Mouse (Mus musculus) hindbrain, embryonic 14.5 days (tissue): ENCODE data around the gene Ccl25. TPM values are rescaled to one million over a fixed set of nuclear protein-coding genes. Genes with fewer than 3 reads are reported as not detected.
"Not testable (repeated sequence)": the region's sequence is repeated elsewhere in the genome, so short reads cannot be mapped to it uniquely, and the experiment has no call there.

Source experiments
- ATAC-seq: fragments of 200-750 bp; cut with Nextera tagmentation; 2 replicates; pipeline ENCODE4 v1.8.0; 2017; ENCODE audit warnings: moderate number of reproducible peaks, mild to moderate bottlenecking, moderate TSS enrichment, moderate library complexity; ENCODE audit not compliant: low FRiP score
- DNase-seq: peaks from one replicate; pipeline ENCODE4 v3.0.0-alpha.2; 2015; ENCODE audit warnings: low spot score
- H3K27ac ChIP-seq: fragments of 300-500 bp; sonication (generic); 2 replicates; pipeline ENCODE4 v1.5.1; 2014; ENCODE audit warnings: mild to moderate bottlenecking, moderate library complexity
- H3K27me3 ChIP-seq: fragments of 300-500 bp; sonication (generic); 2 replicates; pipeline ENCODE4 v1.6.1; 2014; ENCODE audit warnings: mild to moderate bottlenecking, low read length, mixed read lengths; ENCODE audit not compliant: control insufficient read depth, insufficient read depth
- H3K36me3 ChIP-seq: fragments of 300-500 bp; sonication (generic); replicated peaks from 2 replicates; pipeline ENCODE4 v1.6.1; 2014; ENCODE audit not compliant: control insufficient read depth, insufficient read depth
- H3K4me1 ChIP-seq: fragments of 300-500 bp; sonication (generic); replicated peaks from 2 replicates; pipeline ENCODE4 v1.6.1; 2014; ENCODE audit warnings: antibody characterized with exemption, low read length, mixed read lengths; ENCODE audit not compliant: control insufficient read depth, insufficient read depth
- H3K4me2 ChIP-seq: fragments of 300-500 bp; sonication (generic); replicated peaks from 2 replicates; pipeline ENCODE4 v1.6.1; 2014; ENCODE audit warnings: mild to moderate bottlenecking, moderate library complexity
- H3K4me3 ChIP-seq: fragments of 300-500 bp; sonication (generic); replicated peaks from 2 replicates; pipeline ENCODE4 v1.5.1; 2014; ENCODE audit warnings: mild to moderate bottlenecking, low read length
- H3K9ac ChIP-seq: fragments of 300-500 bp; sonication (generic); 2 replicates; pipeline ENCODE4 v1.6.1; 2014
- H3K9me3 ChIP-seq: fragments of 300-500 bp; sonication (generic); 2 replicates; pipeline ENCODE4 v1.6.1; 2016; ENCODE audit warnings: low read length; ENCODE audit not compliant: control insufficient read depth
- WGBS: fragments of 180-500 bp; shearing (Covaris S2); extraction: QIAGEN DNeasy Blood & Tissue Kit; methylation state at CpG from one replicate; pipeline ENCODE4 v1.1.7; 2014; 5-methylcytosine and 5-hydroxymethylcytosine counted together
- polyA plus RNA-seq: library from polyadenylated mRNA; unstranded; fragments of >200 nt; fragmentation: Nextera tagmentation; extraction: Ambion mirVana; gene quantifications from 2 replicates; pipeline ENCODE4 v1.2.1, GENCODE M21; 2014

Gene Ccl25
- polyA plus RNA-seq, 1 experiment from 2014 or later: 16.8 TPM

- ATAC-seq, H3K4me1 ChIP-seq, H3K36me3 ChIP-seq, H3K4me3 ChIP-seq, H3K27me3 ChIP-seq, H3K9me3 ChIP-seq, H3K4me2 ChIP-seq, H3K27ac ChIP-seq, H3K9ac ChIP-seq, DNase-seq: not testable (repeated sequence)
- WGBS: 95% methylated on average over 6 of the region's 6 CpGs
These were observed 27.6 kb downstream of the Ccl25 start for GRCm38 (mm10) chr8:4352562-4352961.

DNA sequence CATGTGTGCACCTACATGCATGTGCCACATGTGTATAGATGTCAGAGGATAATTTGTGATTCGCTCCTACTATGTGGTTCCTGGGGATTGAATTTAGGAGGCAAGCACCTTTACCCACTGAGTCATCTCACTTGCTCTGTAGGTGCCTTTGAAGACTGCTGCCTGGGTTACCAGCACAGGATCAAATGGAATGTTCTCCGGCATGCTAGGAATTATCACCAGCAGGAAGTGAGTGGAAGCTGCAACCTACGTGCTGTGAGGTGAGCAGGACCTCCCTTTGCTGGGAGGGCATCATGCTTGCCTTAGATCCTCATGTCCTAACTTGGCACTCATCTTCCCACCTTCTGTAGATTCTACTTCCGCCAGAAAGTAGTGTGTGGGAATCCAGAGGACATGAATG, 28.7 kb downstream of the Ccl25 start:
- ATAC-seq: no peak

GRCm38 (mm10) chr8:4354516-4354915, 29.5 kb downstream of the Ccl25 start:
- Histone ChIP-seq H3K9me3 (no peaks in the 10 kb centered on the region), H3K27ac (no peak overlapping the region), H3K9ac (no peak overlapping the region), H3K4me2 (no peak overlapping the region), H3K4me3 (no peak overlapping the region), H3K36me3 (no peaks in the 10 kb centered on the region), H3K4me1 (no peaks in the 10 kb centered on the region), H3K27me3 (no peaks in the 10 kb centered on the region)
- 86% methylated on average over 1 of the region's 1 CpGs for WGBS
- no peak for ATAC-seq
- no peak for DNase-seq

More for the DNA sequence above, 28.7 kb downstream of the Ccl25 start:
- Histone ChIP-seq H3K9ac (no peak overlapping the region), H3K4me1 (no peaks in the 10 kb centered on the region), H3K4me2 (no peak overlapping the region), H3K4me3 (no peak overlapping the region), H3K9me3 (no peaks in the 10 kb centered on the region), H3K27ac (no peak overlapping the region), H3K27me3 (no peaks in the 10 kb centered on the region), H3K36me3 (no peaks in the 10 kb centered on the region)
- no peak for DNase-seq
- 85% methylated on average over 4 of the region's 4 CpGs for WGBS

DNA sequence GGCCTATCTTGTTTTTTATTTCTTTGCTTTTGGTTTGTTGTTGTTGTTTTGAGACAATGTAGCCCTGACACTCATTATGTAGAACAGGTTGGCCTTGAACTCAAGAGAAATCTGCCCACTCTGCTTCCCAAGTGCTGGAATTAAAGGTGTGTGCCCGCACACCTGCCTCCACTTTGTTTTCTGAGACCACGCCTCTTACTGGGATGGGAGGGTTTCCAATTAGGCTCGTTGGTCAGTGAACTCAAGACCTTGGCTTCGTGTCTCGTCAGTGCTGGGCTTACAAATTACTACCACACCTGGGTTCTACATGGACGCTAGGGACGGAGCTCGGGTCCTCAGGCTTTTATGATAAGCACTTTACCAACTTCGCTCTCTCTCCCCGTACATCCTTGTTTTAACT, 30.4 kb downstream of the Ccl25 start:
- H3K27me3 ChIP-seq: no peaks in the 10 kb centered on the region
- H3K4me3 ChIP-seq: no peak overlapping the region
- DNase-seq (no peak), ATAC-seq (no peak)
- no peak overlapping the region for H3K4me2 ChIP-seq
- no peak overlapping the region for H3K9ac ChIP-seq
- H3K4me1 ChIP-seq: no peaks in the 10 kb centered on the region
- no peak overlapping the region for H3K27ac ChIP-seq
- H3K9me3 ChIP-seq: no peaks in the 10 kb centered on the region
- H3K36me3 ChIP-seq: no peaks in the 10 kb centered on the region
- 93% methylated on average over 10 of the region's 10 CpGs for WGBS

- Histone ChIP-seq H3K36me3 (no peaks in the 10 kb centered on the region), H3K4me3 (no peak overlapping the region), H3K27me3 (no peaks in the 10 kb centered on the region), H3K4me2 (no peak overlapping the region), H3K4me1 (no peaks in the 10 kb centered on the region), H3K9ac (no peak overlapping the region), H3K27ac (no peak overlapping the region), H3K9me3 (no peaks in the 10 kb centered on the region)
- WGBS: 81% methylated on average over 3 of the region's 3 CpGs
- DNase-seq: no peak
- ATAC-seq: no peak
These were observed 34.4 kb downstream of the Ccl25 start for GRCm38 (mm10) chr8:4359362-4359761.

DNA sequence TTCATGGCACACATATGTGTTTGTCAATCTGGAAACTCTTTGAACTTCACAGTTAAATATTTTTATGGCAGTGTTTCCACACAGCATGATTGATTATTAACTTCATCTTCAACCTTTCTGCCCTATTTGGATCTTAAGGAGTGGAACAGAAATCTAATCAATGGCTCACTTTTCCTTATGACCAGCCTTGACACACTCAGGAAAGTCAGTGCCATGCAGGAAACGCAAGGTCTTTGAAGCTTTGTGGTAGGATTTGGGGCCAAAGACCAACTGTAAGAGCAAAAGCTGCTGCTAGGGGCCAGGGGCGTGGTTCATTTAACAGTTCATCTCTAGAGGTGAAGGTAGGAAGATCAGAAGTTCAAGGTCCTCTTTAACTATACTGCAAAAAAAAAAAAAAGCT, 35.9 kb downstream of the Ccl25 start:
- H3K9ac ChIP-seq: no peak overlapping the region
- no peaks in the 10 kb centered on the region for H3K27me3 ChIP-seq
- no peaks in the 10 kb centered on the region for H3K4me1 ChIP-seq
- no peaks in the 10 kb centered on the region for H3K9me3 ChIP-seq
- DNase-seq: no peak
- H3K4me3 ChIP-seq: no peak overlapping the region
- WGBS: 78% methylated on average over 2 of the region's 2 CpGs
- no peak overlapping the region for H3K4me2 ChIP-seq
- no peak for ATAC-seq
- H3K36me3 ChIP-seq: no peaks in the 10 kb centered on the region
- no peak overlapping the region for H3K27ac ChIP-seq

DNA sequence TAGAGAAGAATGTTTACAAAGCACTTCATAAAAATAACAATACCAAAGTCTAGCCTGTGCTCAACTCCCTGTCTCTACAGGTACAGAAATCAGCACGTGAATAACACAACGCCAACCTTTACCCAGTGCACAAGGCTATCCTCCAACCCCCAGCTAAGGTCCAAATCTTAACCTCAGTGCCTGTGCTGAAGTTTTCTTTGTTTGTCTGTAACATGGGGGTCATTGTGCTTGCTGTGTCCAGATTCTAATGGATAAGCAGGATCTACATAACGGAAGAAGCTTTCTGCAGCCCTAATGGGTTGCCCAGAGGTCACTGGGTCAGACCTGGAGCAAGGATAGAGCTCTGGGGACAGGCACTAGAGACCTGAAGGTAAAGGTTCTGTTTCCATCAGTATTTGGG, 41.2 kb downstream of the Ccl25 start:
- DNase-seq: no peak
- Histone ChIP-seq H3K27me3 (no peaks in the 10 kb centered on the region), H3K4me3 (no peak overlapping the region), H3K9ac (no peak overlapping the region), H3K27ac (no peak overlapping the region), H3K9me3 (no peaks in the 10 kb centered on the region), H3K4me2 (no peak overlapping the region), H3K4me1 (no peaks in the 10 kb centered on the region), H3K36me3 (no peaks in the 10 kb centered on the region)
- 88% methylated on average over 3 of the region's 3 CpGs for WGBS
- no peak for ATAC-seq

DNA sequence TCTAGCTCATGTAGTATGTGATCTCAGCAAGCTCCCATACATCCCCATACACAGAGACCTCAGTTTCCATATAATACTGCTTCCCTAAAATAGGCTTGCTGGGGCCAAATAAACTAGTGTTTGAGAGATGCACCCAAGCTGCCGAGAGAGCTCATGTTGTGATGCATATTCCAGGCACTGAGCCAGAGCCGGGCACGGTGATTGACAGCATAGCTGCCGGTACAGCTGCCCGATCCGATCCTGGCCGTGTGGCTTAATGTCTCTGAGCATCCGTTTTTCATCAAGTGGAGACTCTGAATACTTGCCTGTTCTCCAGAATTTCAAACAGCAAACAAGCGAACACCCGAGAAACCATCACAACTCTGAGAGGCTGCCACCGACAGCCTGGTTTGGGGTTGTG, 42.8 kb downstream of the Ccl25 start:
- DNase-seq (peak; percentile 42), ATAC-seq (no peak)
- WGBS: 71% methylated on average over 11 of the region's 11 CpGs
- Histone ChIP-seq H3K9ac (no peak overlapping the region), H3K36me3 (no peaks in the 10 kb centered on the region), H3K27ac (no peak overlapping the region), H3K4me1 (no peaks in the 10 kb centered on the region), H3K4me3 (no peak overlapping the region), H3K4me2 (no peak overlapping the region), H3K27me3 (no peaks in the 10 kb centered on the region), H3K9me3 (no peaks in the 10 kb centered on the region)

DNA sequence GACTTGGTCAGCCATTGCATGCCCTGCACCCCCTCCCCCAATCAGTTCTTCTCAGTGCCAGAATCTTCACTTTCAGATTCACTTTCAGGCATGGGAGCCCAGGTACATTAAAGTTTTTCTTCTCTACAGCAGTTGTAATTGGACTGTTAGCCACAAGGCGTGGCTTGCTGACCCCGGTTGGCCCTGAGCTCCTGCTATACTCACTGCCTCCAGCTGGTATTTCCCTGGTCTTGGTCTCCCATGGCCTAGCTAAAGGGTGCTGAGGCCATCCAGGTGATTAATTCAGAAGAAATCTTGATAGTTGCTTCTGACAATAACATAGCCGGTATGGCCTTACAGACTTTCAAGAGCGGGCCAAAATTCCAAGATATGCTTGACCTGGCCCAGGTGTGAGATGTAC, 43.5 kb downstream of the Ccl25 start:
- Histone ChIP-seq H3K27ac (no peak overlapping the region), H3K4me2 (no peak overlapping the region), H3K4me1 (no peaks in the 10 kb centered on the region), H3K9ac (no peak overlapping the region), H3K4me3 (no peak overlapping the region), H3K9me3 (no peaks in the 10 kb centered on the region), H3K27me3 (no peaks in the 10 kb centered on the region), H3K36me3 (no peaks in the 10 kb centered on the region)
- WGBS: 87% methylated on average over 4 of the region's 4 CpGs
- DNase-seq (no peak), ATAC-seq (no peak)

DNA sequence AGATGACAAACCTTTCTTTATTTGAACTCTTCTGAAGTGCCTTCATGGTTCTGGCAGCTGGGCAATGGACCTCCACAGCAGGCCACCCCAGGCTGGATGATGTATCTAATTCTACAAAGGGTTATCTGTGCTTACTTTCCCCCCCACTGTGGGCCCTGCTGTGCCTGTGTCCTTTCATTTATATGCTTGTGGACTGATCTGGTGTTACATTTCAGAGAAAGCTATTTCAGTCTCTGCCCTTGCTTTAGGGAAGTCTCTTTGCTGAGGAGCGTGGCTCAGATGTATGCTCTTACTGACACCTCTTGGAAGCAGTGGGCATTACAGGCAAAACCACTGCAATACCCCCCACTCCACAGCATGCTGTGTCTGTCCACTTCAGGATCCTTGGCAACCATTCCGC, 45.1 kb downstream of the Ccl25 start:
- no peak for ATAC-seq
- no peak overlapping the region for H3K4me2 ChIP-seq
- no peak overlapping the region for H3K9ac ChIP-seq
- no peaks in the 10 kb centered on the region for H3K27me3 ChIP-seq
- 33% methylated on average over 2 of the region's 2 CpGs for WGBS
- no peak for DNase-seq
- H3K4me1 ChIP-seq: no peaks in the 10 kb centered on the region
- no peaks in the 10 kb centered on the region for H3K9me3 ChIP-seq
- no peaks in the 10 kb centered on the region for H3K36me3 ChIP-seq
- no peak overlapping the region for H3K27ac ChIP-seq
- H3K4me3 ChIP-seq: no peak overlapping the region
